Mouse (Mus musculus): ENCODE data around the gene Gls2. TPM values are rescaled to one million over a fixed set of nuclear protein-coding genes. Genes with fewer than 3 reads are reported as not detected.

The Gls2 gene
- 24.5 and 25.7 TPM in 2 replicates for polyA plus RNA-seq (2021; fragmentation: Nextera tagmentation)
- long read RNA-seq, experiment 1, transcript Gls2-208 (17 exons, 2,176 nt), result minor isoform, 20 of 170 reads
- long read RNA-seq, experiment 1, transcript Gls2-201 (18 exons, 2,573 nt), result major isoform, 75 of 170 reads
- long read RNA-seq, experiment 1, transcript Gls2-211 (18 exons, 2,398 nt), result minor isoform, 22 of 170 reads
- long read RNA-seq, experiment 1, partial matches to known transcripts, result 15 of 170 reads
- long read RNA-seq, experiment 1, other reads (novel, unspliced or antisense), result 36 of 170 reads
- long read RNA-seq, experiment 2, transcript Gls2-201 (18 exons, 2,573 nt), result major isoform, 20 of 32 reads
- long read RNA-seq, experiment 2, partial matches to known transcripts, result 4 of 32 reads
- long read RNA-seq, experiment 2, other reads (novel, unspliced or antisense), result 7 of 32 reads

DNA sequence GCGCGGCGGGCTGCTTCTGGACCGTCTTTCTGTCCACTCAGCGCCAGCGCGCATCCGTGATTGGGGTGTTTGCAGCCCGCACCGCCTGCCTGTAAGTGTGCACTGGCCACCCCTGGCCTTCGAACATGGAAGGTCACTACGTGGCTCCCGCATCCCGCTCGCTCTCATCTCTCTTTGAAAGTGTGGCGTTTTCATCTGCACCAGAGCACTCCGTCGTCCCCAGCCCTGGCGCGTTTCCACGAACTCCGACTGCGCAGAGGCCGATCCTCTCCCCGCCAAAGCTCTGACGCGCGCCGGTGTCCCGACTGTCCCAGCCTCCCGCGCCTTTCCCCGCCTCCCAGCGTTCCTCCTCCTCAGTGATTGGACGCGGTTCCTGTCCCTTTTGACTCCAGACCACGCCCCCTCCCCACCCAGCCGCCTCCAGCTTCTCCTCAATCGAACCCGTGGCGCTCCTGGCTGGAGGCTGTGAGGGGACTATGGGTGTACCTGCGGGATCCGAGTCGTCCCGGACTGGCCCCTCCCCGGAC, at the start of gene Gls2:
Gene Gls2 (plus strand): TSS at position 434 of the 527 bp plus-strand sequence.

DNA sequence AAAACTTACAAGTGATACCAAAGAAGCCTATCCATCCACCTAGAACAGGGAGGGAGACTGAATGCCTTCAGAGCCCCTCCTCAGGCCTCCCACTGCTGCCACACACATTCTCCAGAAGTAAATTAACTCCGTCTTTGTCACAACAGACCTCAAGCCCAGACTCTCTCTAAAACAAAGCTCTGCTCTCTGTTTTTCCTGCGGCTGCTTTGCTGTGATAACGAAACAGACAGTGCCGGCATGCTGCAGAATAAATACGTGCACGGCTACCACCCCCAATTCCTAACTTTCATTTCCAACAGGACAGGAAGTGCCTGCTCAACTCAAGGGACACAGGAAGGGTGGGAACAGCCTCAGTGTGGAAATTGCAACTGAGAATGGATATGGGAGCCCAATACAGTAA, 14.3 kb upstream of the Gls2 start, which contains the start of gene Rbms2:
Gene Rbms2 (minus strand): TSS at position 309 of the 400 bp plus-strand sequence.

DNA sequence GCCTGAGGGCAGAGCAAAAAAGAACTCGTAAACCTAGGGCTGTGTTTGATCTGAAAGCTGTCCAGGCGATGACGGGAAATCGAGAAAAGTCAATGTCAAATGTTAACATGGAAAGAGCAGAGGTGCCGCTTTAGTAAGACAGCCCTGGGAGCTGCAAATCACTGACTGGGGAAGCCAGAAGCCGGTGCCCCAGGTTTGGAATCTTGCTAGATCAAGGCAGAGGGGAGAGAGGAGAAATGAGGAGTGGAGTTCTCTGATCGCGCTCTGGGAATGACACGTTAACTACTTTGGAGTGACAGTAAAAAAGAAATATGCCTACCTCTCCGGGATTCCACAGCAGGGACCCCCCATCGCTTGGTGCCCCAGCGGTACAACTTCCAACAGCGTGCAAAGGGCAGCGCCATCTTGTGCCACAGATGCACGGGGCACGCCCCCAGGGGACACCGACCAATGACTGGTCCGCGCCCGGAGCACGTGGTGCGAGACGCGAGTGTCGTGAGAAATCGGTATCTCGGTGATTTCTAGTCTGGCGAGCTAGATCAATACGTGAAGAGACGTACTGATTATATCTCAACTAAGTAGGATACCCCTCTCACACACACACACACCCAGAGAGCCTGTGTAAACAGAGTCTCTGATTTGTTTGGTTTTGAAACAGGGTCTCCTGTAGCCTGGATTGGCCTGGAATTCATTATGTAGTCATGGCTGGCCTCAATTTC, 17.3 kb downstream of the Gls2 start, which contains the start of gene Spryd4:
Gene Spryd4 (minus strand): TSS at position 418 of the 719 bp plus-strand sequence.

DNA sequence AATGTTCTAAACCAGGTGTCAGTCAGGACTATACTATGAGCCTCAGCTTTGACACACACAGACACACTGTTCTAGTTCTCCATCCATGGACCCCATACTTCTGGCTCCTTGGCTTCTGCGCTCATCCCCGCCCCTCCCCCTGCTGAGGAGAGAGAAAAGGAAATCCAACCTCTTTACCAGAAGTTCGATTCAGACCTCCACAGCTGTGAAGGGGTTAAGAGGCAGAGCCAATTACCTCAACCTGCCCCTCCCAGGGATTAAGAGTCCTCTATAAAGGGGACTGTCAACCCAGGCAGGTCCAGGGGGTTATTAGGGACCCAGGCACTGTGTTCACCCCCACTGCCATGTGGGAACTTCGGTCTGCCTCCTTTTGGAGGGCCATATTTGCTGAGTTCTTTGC, 31.3 kb downstream of the Gls2 start, which contains the start of gene Mip:
Gene Mip (plus strand): TSS at position 301 of the 400 bp plus-strand sequence.

DNA sequence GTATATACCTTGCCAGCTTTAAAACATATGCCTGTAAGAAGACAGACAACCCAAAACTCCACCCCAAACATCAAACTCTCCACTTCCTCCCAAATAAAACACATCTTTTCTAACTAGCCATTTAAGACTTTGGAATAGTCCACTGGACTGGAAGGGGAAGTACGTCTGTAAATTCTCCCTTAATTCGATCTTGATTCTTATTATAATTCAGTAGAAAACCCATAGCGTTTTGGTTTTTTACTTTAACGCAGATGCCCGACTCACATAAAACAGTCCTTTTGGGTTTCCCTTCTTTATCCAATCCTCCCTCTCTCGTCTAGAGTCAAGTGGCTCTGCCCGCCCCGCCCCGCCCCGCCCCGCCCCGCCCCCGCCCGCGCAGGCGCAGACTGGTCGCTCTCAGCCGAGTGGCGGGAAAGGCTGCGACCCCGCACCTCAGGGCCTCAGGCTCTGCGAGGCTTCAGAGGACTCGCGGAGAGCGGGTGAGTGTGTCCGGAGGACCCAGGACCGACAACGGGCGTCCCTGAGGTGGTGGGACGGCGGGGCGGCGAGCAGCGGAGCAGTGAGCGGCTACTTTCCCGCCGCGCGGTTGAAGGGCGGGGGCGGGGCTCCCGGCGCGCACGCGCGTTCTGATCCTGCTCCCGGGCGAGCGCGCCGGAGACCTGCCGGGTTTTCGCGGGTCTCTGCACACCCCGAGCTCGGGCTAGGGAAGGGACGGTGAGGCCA, 37.6 kb downstream of the Gls2 start, which contains the start of gene Timeless:
Gene Timeless (plus strand): TSS at position 369 of the 723 bp plus-strand sequence.

DNA sequence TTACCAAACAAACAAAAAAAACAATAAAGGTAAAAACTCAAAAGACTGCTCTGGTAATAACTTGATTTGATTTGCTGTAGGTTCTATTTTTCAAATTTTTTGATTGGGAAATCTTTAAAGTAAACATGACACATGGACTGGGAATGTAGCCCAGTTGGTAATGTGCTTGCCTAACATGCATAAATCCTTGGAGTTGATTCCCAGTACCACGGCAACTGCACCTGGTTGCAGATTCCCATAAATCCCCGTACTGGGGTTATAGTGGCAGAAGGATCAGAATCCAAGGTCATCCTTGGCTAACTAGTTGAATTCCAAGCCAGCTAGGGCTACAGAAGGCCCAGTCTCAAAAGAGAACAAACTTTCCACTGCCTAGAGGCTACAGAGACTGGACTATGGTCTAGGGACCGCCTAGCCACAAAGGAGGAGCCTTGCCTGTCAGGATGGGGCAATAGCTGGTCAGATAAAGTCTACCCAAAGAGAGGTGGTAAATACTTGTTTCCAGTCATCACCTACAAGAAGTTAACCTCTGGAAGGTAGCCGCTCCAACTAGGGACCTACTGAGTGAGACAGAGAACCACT, 59.5 kb downstream of the Gls2 start, which contains the start of gene Apon:
Gene Apon (plus strand): TSS at position 420 of the 579 bp plus-strand sequence.

Other genes starting within 250 kb of the Gls2 start
- gene Hsd17b6, start 186.8 kb upstream of the Gls2 start, polyA plus RNA-seq (2021; fragmentation: Nextera tagmentation), result not detected in 2 replicates
- 9.5 and 9.8 TPM in 2 replicates for gene Prim1, start 179.3 kb upstream of the Gls2 start, polyA plus RNA-seq (2021; fragmentation: Nextera tagmentation)
- 767 and 841 TPM in 2 replicates for gene Naca, start 158.9 kb upstream of the Gls2 start, polyA plus RNA-seq (2021; fragmentation: Nextera tagmentation)
- 207 and 248 TPM in 2 replicates for gene Ptges3, start 135.5 kb upstream of the Gls2 start, polyA plus RNA-seq (2021; fragmentation: Nextera tagmentation)
- gene Atp5b, start 111.2 kb upstream of the Gls2 start, polyA plus RNA-seq (2021; fragmentation: Nextera tagmentation), result 1,781 and 2,018 TPM in 2 replicates
- gene Baz2a, start 102.9 kb upstream of the Gls2 start, polyA plus RNA-seq (2021; fragmentation: Nextera tagmentation), result 3.8 and 4.4 TPM in 2 replicates
- 3.7 and 5.3 TPM in 2 replicates for gene Rbms2, start 14.2 kb upstream of the Gls2 start, polyA plus RNA-seq (2021; fragmentation: Nextera tagmentation)
- 9.1 and 11.8 TPM in 2 replicates for gene Spryd4, start 17.4 kb downstream of the Gls2 start, polyA plus RNA-seq (2021; fragmentation: Nextera tagmentation)
- not detected in 2 replicates for gene Mip, start 31.4 kb downstream of the Gls2 start, polyA plus RNA-seq (2021; fragmentation: Nextera tagmentation)
- gene Timeless, start 37.6 kb downstream of the Gls2 start, polyA plus RNA-seq (2021; fragmentation: Nextera tagmentation), result 3.0 and 4.9 TPM in 2 replicates
- not detected in 2 replicates for gene Apon, start 59.6 kb downstream of the Gls2 start, polyA plus RNA-seq (2021; fragmentation: Nextera tagmentation)
- gene Apof, start 74.2 kb downstream of the Gls2 start, polyA plus RNA-seq (2021; fragmentation: Nextera tagmentation), result 0.09 TPM in 1 of 2 replicates, not detected in the other
- gene Stat2, start 76.1 kb downstream of the Gls2 start, polyA plus RNA-seq (2021; fragmentation: Nextera tagmentation), result 5.0 and 5.3 TPM in 2 replicates
- gene Il23a, start 104.3 kb downstream of the Gls2 start, polyA plus RNA-seq (2021; fragmentation: Nextera tagmentation), result 0.15 TPM in 1 of 2 replicates, not detected in the other
- gene Pan2, start 108.9 kb downstream of the Gls2 start, polyA plus RNA-seq (2021; fragmentation: Nextera tagmentation), result 2.5 and 2.8 TPM in 2 replicates
- 113 and 142 TPM in 2 replicates for gene Cnpy2, start 128.0 kb downstream of the Gls2 start, polyA plus RNA-seq (2021; fragmentation: Nextera tagmentation)
- gene Cs, start 143.3 kb downstream of the Gls2 start, polyA plus RNA-seq (2021; fragmentation: Nextera tagmentation), result 189 and 199 TPM in 2 replicates
- 20.7 and 55.1 TPM in 2 replicates for gene Coq10a, start 174.5 kb downstream of the Gls2 start, polyA plus RNA-seq (2021; fragmentation: Nextera tagmentation)
- 5.9 and 11.9 TPM in 2 replicates for gene Ankrd52, start 182.7 kb downstream of the Gls2 start, polyA plus RNA-seq (2021; fragmentation: Nextera tagmentation)
- 0.25 and 0.39 TPM in 2 replicates for gene Slc39a5, start 206.8 kb downstream of the Gls2 start, polyA plus RNA-seq (2021; fragmentation: Nextera tagmentation)
- gene Nabp2, start 217.0 kb downstream of the Gls2 start, polyA plus RNA-seq (2021; fragmentation: Nextera tagmentation), result 98.0 and 168 TPM in 2 replicates
- gene Rnf41, start 217.2 kb downstream of the Gls2 start, polyA plus RNA-seq (2021; fragmentation: Nextera tagmentation), result 67.9 and 86.2 TPM in 2 replicates

All from left cerebral cortex, adult 6 months (tissue).